10 mouse cellular contexts compared by ENCODE assay signal in genomic region chr13:53236434-53237401, GRCm38 (mm10). TPM values are rescaled to one million over a fixed set of nuclear protein-coding genes. Genes with fewer than 3 reads are reported as not detected.
DNase-seq lines count a peak whose midpoint lies in the region; ATAC-seq and TF ChIP-seq lines count a peak whose summit lies in the region.
"Had no signal": no experiment of that assay in that cellular context is flagged by ENCODE, and none has a peak within 500 bp of the region (broad histone marks: within the 10 kb centered on the region; RNA-seq: fewer than 3 reads in every experiment).

No protein-coding gene starts in this region.

- H3K4me3 ChIP-seq in heart, embryonic 15.5 days: no peak overlapping the region
- H3K4me3 ChIP-seq in midbrain, embryonic 13.5 days (replicated peaks): no peak overlapping the region
- H3K4me3 ChIP-seq: liver, embryonic 15.5 days had no signal

- TF ChIP-seq POLR2A in brain, embryonic 14.5 days (IDR thresholded peaks at IDR 0.05; ENCODE audit: borderline replicate concordance, extremely low read depth, insufficient read depth, insufficient read length, poor library complexity, severe bottlenecking): no peak

- H3K4me1 ChIP-seq in heart, embryonic 15.5 days (replicated peaks): peaks cover 63% of the 10 kb centered on the region
- H3K4me1 ChIP-seq in midbrain, embryonic 13.5 days (replicated peaks): peaks cover 42% of the 10 kb centered on the region
- H3K4me1 ChIP-seq: liver, embryonic 15.5 days had no signal

- no peak for DNase-seq in heart, adult 18-20 months
- peak; percentile 91 for DNase-seq in brain, embryonic 14.5 days (ENCODE audit: low read depth)
- peak; percentile 49 for DNase-seq in forelimb bud, embryonic 11.5 days (ENCODE audit: low read depth, low spot score)
- DNase-seq in spleen, postnatal 4 days (ENCODE audit: low spot score in 2 of 2): no peak
- no peak for DNase-seq in cerebellum, adult 11-12 months

- no peaks in the 10 kb centered on the region for H3K36me3 ChIP-seq in heart, embryonic 15.5 days
- H3K36me3 ChIP-seq in midbrain, embryonic 13.5 days: no peaks in the 10 kb centered on the region
- H3K36me3 ChIP-seq: G1E; liver, embryonic 15.5 days had no signal

- H3K27me3 ChIP-seq in heart, embryonic 15.5 days: no peaks in the 10 kb centered on the region
- peaks cover 30% of the 10 kb centered on the region; the same call in 1 of the 2 replicates for H3K27me3 ChIP-seq in midbrain, embryonic 13.5 days

- H3K9ac ChIP-seq in heart, embryonic 15.5 days: no peak overlapping the region
- H3K9ac ChIP-seq in midbrain, embryonic 13.5 days (replicated peaks): no peak overlapping the region
- H3K9ac ChIP-seq: liver, embryonic 15.5 days had no signal

- no peak for TF ChIP-seq CTCF in brain, embryonic 14.5 days (IDR thresholded peaks at IDR 0.05; ENCODE audit: borderline replicate concordance, extremely low read depth, insufficient read depth, insufficient read length)

- no peak for ATAC-seq in heart, embryonic 15.5 days (replicated peaks; ENCODE audit: insufficient number of reproducible peaks, insufficient read depth, low FRiP score, low read depth)
- ATAC-seq in midbrain, embryonic 13.5 days: 0 out of 2 replicates have a peak, but pooled peaks have one; percentile 55
- ATAC-seq in megakaryocyte-erythroid progenitor cell, adult 5-6 weeks (replicated peaks; ENCODE audit: low FRiP score, low TSS enrichment, poor library complexity, severe bottlenecking): no peak

- WGBS in heart, embryonic 15.5 days: 53% methylated on average over 18 of the region's 18 CpGs
- 37% methylated on average over 18 of the region's 18 CpGs for WGBS in midbrain, embryonic 13.5 days

- H3K4me2 ChIP-seq in heart, embryonic 15.5 days: no peak overlapping the region
- H3K4me2 ChIP-seq in midbrain, embryonic 13.5 days (replicated peaks): no peak overlapping the region
- H3K4me2 ChIP-seq: liver, embryonic 15.5 days had no signal

- H3K27ac ChIP-seq in heart, embryonic 15.5 days: 0 out of 2 replicates have a peak overlapping the region, but pooled peaks have one; percentile 25
- H3K27ac ChIP-seq in midbrain, embryonic 13.5 days: peak overlapping the region; percentile 37; the same call in 1 of the 2 replicates
- H3K27ac ChIP-seq: liver, embryonic 15.5 days had no signal

- H3K9me3 ChIP-seq in heart, embryonic 15.5 days (replicated peaks): no peaks in the 10 kb centered on the region
- H3K9me3 ChIP-seq in midbrain, embryonic 13.5 days: no peaks in the 10 kb centered on the region
- H3K9me3 ChIP-seq: liver, embryonic 15.5 days had no signal

RNA-seq across cellular contexts. Expression of gene Ror2, which starts 49.2 kb away (rescaled TPM):
- 14.4 and 18.4 TPM in 2 replicates for polyA plus RNA-seq in heart, embryonic 15.5 days (2015; fragmentation: Nextera tagmentation; extraction: Ambion mirVana)
- total RNA-seq in heart, adult 18-20 months (2021): 1 to 10 TPM; 1.0 to 1.4 TPM
- polyA plus RNA-seq in brain, embryonic 14.5 days (2012; rRNA removed): 6.4 and 7.4 TPM in 2 replicates
- polyA plus RNA-seq in midbrain, embryonic 13.5 days (2015; fragmentation: Nextera tagmentation; extraction: Ambion mirVana): 1.9 and 3.5 TPM in 2 replicates
- total RNA-seq in megakaryocyte-erythroid progenitor cell, adult 5-6 weeks (2014; fragmentation: Nextera tagmentation): not detected in 2 replicates
- not detected in 2 replicates for total RNA-seq in megakaryocyte-erythroid progenitor cell, adult 5-6 weeks (2017)
- total RNA-seq: G1E had no signal
- polyA plus RNA-seq: G1E had no signal

Comparison
In these comparisons a context has a peak if more than half of its experiments do, and no peak if none do; other contexts are left out.
1. DNase-seq: peak in brain, embryonic 14.5 days (single experiment) and forelimb bud, embryonic 11.5 days (single experiment); none in heart, adult 18-20 months (0 of 2), spleen, postnatal 4 days (0 of 2) and cerebellum, adult 11-12 months (single experiment).